Mouse (Mus musculus): ENCODE data around the gene Toe1. TPM values are rescaled to one million over a fixed set of nuclear protein-coding genes. Genes with fewer than 3 reads are reported as not detected.

The Toe1 gene
- polyA plus RNA-seq, 1 experiment, result 0.46 TPM

GRCm38 (mm10) chr4:116781366-116781765 lies 26.1 kb downstream of the Toe1 start:
- Histone ChIP-seq H3K36me3 (ENCODE audit: control insufficient read depth) (no peaks in the 10 kb centered on the region), H3K4me1 (ENCODE audit: control insufficient read depth) (no peaks in the 10 kb centered on the region), H3K4me3 (replicated peaks) (no peak overlapping the region), H3K27me3 (ENCODE audit: control insufficient read depth) (no peaks in the 10 kb centered on the region), H3K9me3 (ENCODE audit: control insufficient read depth, low read length) (no peaks in the 10 kb centered on the region)
- TF ChIP-seq GATA1 (IDR thresholded peaks at IDR 0.05; ENCODE audit: low read length) (no peak), TAL1 (IDR thresholded peaks at IDR 0.05; ENCODE audit: low read length) (no peak)

- H3K4me1 ChIP-seq (ENCODE audit: control insufficient read depth), result no peaks in the 10 kb centered on the region
- no peaks in the 10 kb centered on the region for H3K27me3 ChIP-seq (ENCODE audit: control insufficient read depth)
- no peak overlapping the region for H3K4me3 ChIP-seq (replicated peaks)
- H3K36me3 ChIP-seq (ENCODE audit: control insufficient read depth), result no peaks in the 10 kb centered on the region
- no peaks in the 10 kb centered on the region for H3K9me3 ChIP-seq (ENCODE audit: control insufficient read depth, low read length)
- TF ChIP-seq GATA1 (IDR thresholded peaks at IDR 0.05; ENCODE audit: low read length) (no peak), TAL1 (IDR thresholded peaks at IDR 0.05; ENCODE audit: low read length) (no peak)
Observed at GRCm38 (mm10) chr4:116780541-116780940, 26.9 kb downstream of the Toe1 start.

- no peaks in the 10 kb centered on the region for H3K4me1 ChIP-seq (ENCODE audit: control insufficient read depth)
Observed at GRCm38 (mm10) chr4:116777079-116777478, 30.4 kb downstream of the Toe1 start.

GRCm38 (mm10) chr4:116776391-116776790 lies 31.0 kb downstream of the Toe1 start:
- Histone ChIP-seq H3K36me3 (ENCODE audit: control insufficient read depth) (no peaks in the 10 kb centered on the region), H3K9me3 (ENCODE audit: control insufficient read depth, low read length) (no peaks in the 10 kb centered on the region), H3K4me3 (replicated peaks) (no peak overlapping the region), H3K27me3 (ENCODE audit: control insufficient read depth) (no peaks in the 10 kb centered on the region), H3K4me1 (ENCODE audit: control insufficient read depth) (no peaks in the 10 kb centered on the region)
- no peak for TF ChIP-seq TAL1 (IDR thresholded peaks at IDR 0.05; ENCODE audit: low read length)
- no peak for TF ChIP-seq GATA1 (IDR thresholded peaks at IDR 0.05; ENCODE audit: low read length)

More at GRCm38 (mm10) chr4:116777079-116777478, 30.4 kb downstream of the Toe1 start:
- TF ChIP-seq TAL1 (IDR thresholded peaks at IDR 0.05; ENCODE audit: low read length) (no peak), GATA1 (IDR thresholded peaks at IDR 0.05; ENCODE audit: low read length) (no peak)
- H3K36me3 ChIP-seq (ENCODE audit: control insufficient read depth), result no peaks in the 10 kb centered on the region
- no peaks in the 10 kb centered on the region for H3K9me3 ChIP-seq (ENCODE audit: control insufficient read depth, low read length)
- H3K4me3 ChIP-seq (replicated peaks), result no peak overlapping the region
- H3K27me3 ChIP-seq (ENCODE audit: control insufficient read depth), result no peaks in the 10 kb centered on the region

- H3K9me3 ChIP-seq (ENCODE audit: control insufficient read depth, low read length), result no peaks in the 10 kb centered on the region
- H3K4me1 ChIP-seq (ENCODE audit: control insufficient read depth), result peaks cover 11% of the 10 kb centered on the region
- TF ChIP-seq TAL1 (IDR thresholded peaks at IDR 0.05; ENCODE audit: low read length) (no peak), GATA1 (IDR thresholded peaks at IDR 0.05; ENCODE audit: low read length) (no peak)
- H3K4me3 ChIP-seq (replicated peaks), result no peak overlapping the region
- H3K27me3 ChIP-seq (ENCODE audit: control insufficient read depth), result no peaks in the 10 kb centered on the region
- no peaks in the 10 kb centered on the region for H3K36me3 ChIP-seq (ENCODE audit: control insufficient read depth)
Observed at GRCm38 (mm10) chr4:116769060-116769459, 38.4 kb downstream of the Toe1 start.

- H3K9me3 ChIP-seq (ENCODE audit: control insufficient read depth, low read length), result no peaks in the 10 kb centered on the region
- TF ChIP-seq TAL1 (IDR thresholded peaks at IDR 0.05; ENCODE audit: low read length) (no peak), GATA1 (IDR thresholded peaks at IDR 0.05; ENCODE audit: low read length) (no peak)
- H3K36me3 ChIP-seq (ENCODE audit: control insufficient read depth), result no peaks in the 10 kb centered on the region
- no peak overlapping the region for H3K4me3 ChIP-seq (replicated peaks)
- peaks cover 11% of the 10 kb centered on the region for H3K4me1 ChIP-seq (ENCODE audit: control insufficient read depth)
- H3K27me3 ChIP-seq (ENCODE audit: control insufficient read depth), result no peaks in the 10 kb centered on the region
Observed at GRCm38 (mm10) chr4:116768510-116768909, 38.9 kb downstream of the Toe1 start.

GRCm38 (mm10) chr4:116764001-116764400 lies 43.4 kb downstream of the Toe1 start:
- Histone ChIP-seq H3K27me3 (ENCODE audit: control insufficient read depth) (no peaks in the 10 kb centered on the region), H3K36me3 (ENCODE audit: control insufficient read depth) (no peaks in the 10 kb centered on the region), H3K9me3 (ENCODE audit: control insufficient read depth, low read length) (no peaks in the 10 kb centered on the region), H3K4me1 (ENCODE audit: control insufficient read depth) (peaks cover 7% of the 10 kb centered on the region), H3K4me3 (replicated peaks) (no peak overlapping the region)
- TF ChIP-seq GATA1 (IDR thresholded peaks at IDR 0.05; ENCODE audit: low read length) (no peak), TAL1 (IDR thresholded peaks at IDR 0.05; ENCODE audit: low read length) (no peak)

GRCm38 (mm10) chr4:116761914-116762313 lies 45.5 kb downstream of the Toe1 start:
- Histone ChIP-seq H3K9me3 (ENCODE audit: control insufficient read depth, low read length) (no peaks in the 10 kb centered on the region), H3K36me3 (ENCODE audit: control insufficient read depth) (no peaks in the 10 kb centered on the region), H3K4me1 (ENCODE audit: control insufficient read depth) (no peaks in the 10 kb centered on the region), H3K27me3 (ENCODE audit: control insufficient read depth) (no peaks in the 10 kb centered on the region), H3K4me3 (replicated peaks) (no peak overlapping the region)
- TF ChIP-seq GATA1 (IDR thresholded peaks at IDR 0.05; ENCODE audit: low read length) (no peak), TAL1 (IDR thresholded peaks at IDR 0.05; ENCODE audit: low read length) (no peak)

GRCm38 (mm10) chr4:116749750-116750149 lies 57.7 kb downstream of the Toe1 start:
- TF ChIP-seq GATA1 (IDR thresholded peaks at IDR 0.05; ENCODE audit: low read length), result no peak
- TF ChIP-seq TAL1 (IDR thresholded peaks at IDR 0.05; ENCODE audit: low read length), result no peak
- Histone ChIP-seq H3K36me3 (ENCODE audit: control insufficient read depth) (no peaks in the 10 kb centered on the region), H3K27me3 (ENCODE audit: control insufficient read depth) (no peaks in the 10 kb centered on the region), H3K4me3 (replicated peaks) (no peak overlapping the region), H3K9me3 (ENCODE audit: control insufficient read depth, low read length) (no peaks in the 10 kb centered on the region), H3K4me1 (ENCODE audit: control insufficient read depth) (no peaks in the 10 kb centered on the region)

Other genes starting within 250 kb of the Toe1 start
- 0.84 and 1.0 TPM in 2 replicates for gene Gpbp1l1, start 250.0 kb downstream of the Toe1 start, polyA plus RNA-seq (2012)
- gene Ccdc17, start 211.0 kb downstream of the Toe1 start, polyA plus RNA-seq (2012), result 0.05 TPM in 1 of 2 replicates, not detected in the other
- 1.6 and 1.8 TPM in 2 replicates for gene Nasp, start 179.7 kb downstream of the Toe1 start, polyA plus RNA-seq (2012)
- gene Akr1a1, start 156.0 kb downstream of the Toe1 start, polyA plus RNA-seq (2012), result 6.7 and 7.0 TPM in 2 replicates
- gene Prdx1, start 122.1 kb downstream of the Toe1 start, polyA plus RNA-seq (2012), result 1.0 and 1.1 TPM in 2 replicates
- 0.04 TPM in 1 of 2 replicates, not detected in the other for gene Mmachc, start 99.2 kb downstream of the Toe1 start, polyA plus RNA-seq (2012)
- gene Ccdc163, start 99.1 kb downstream of the Toe1 start, polyA plus RNA-seq (2012), result 0.16 and 0.23 TPM in 2 replicates
- 0.01 and 0.02 TPM in 2 replicates for gene Tesk2, start 86.7 kb downstream of the Toe1 start, polyA plus RNA-seq (2012)
- gene Mutyh, start 83 bp upstream of the Toe1 start, polyA plus RNA-seq (2012), result 0.14 TPM in 1 of 2 replicates, not detected in the other
- gene Hpdl, start 14.1 kb upstream of the Toe1 start, polyA plus RNA-seq (2012), result not detected in 2 replicates
- 0.01 TPM in 1 of 2 replicates, not detected in the other for gene Zswim5, start 69.7 kb upstream of the Toe1 start, polyA plus RNA-seq (2012)
- gene Urod, start 186.8 kb upstream of the Toe1 start, polyA plus RNA-seq (2012), result 90.7 and 131 TPM in 2 replicates
- gene Hectd3, start 187.7 kb upstream of the Toe1 start, polyA plus RNA-seq (2012), result 3.1 and 6.0 TPM in 2 replicates
- gene Eif2b3, start 211.8 kb upstream of the Toe1 start, polyA plus RNA-seq (2012), result 0.44 and 0.58 TPM in 2 replicates

Measured in erythroblast, embryonic 14.5 days (primary cell).